Mouse (Mus musculus): Measurements from ENCODE around the gene Tbx2. TPM values are rescaled to one million over a fixed set of nuclear protein-coding genes. Genes with fewer than 3 reads are reported as not detected.
A peak's percentile ranks its signal among the peaks of the same experiment; 100 is the strongest.

Tbx2 gene
- 0.69 and 0.83 TPM in 2 replicates for polyA plus RNA-seq (2014; fragmentation: Nextera tagmentation; extraction: Ambion mirVana)

DNA sequence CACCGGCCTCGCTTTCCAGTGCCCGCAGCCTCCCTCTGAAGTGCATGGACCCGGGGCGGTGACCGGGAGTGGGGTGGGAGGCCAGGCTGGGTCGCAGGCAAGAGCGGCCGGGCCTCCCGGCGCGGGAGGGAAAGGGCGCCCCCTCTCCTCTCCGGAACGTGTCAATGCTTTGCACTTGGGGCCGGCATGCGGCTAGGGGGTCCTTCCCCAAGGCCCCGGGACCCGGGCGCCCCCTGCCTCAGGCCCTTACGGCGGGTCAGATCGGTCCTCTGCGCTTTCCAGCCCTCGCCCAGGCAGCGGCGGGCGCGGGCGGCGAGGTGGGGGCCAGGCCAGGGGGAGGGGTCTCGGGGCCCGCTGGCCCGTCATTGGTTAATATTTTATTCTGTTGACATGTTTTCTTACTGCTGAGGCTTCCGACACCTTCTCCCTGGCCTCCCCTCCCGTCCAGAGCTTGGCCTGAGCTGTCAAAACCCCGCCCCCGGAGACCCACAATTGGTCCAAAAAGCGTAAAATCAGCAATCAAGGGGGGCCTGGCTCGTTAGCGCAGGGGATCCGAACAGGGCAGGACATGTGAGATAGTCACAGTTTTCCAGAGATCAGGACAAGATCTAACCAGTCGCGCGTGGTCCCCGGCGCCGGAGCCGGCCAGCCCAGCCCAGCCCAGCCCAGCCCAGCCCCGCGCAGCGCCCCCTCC is at the start of gene Tbx2:
TSS of gene Tbx2 (plus strand) at position 321 of the 694 bp plus-strand sequence.
- peak within 1 kb of the TSS; percentile 60 for H3K4me2 ChIP-seq (ENCODE audit: low read length)
- DNase-seq (peak; percentile 50), ATAC-seq (ENCODE audit: low FRiP score, low TSS enrichment) (peak; percentile 24; the same call in 1 of the 2 replicates)
- 0 out of 2 replicates have a peak within 1 kb of the TSS, but pooled peaks have one; percentile 20 for H3K9ac ChIP-seq (replicated peaks; ENCODE audit: low read length)
- H3K4me1 ChIP-seq (ENCODE audit: control insufficient read depth, insufficient read depth, low read length): peaks cover 20% of the 10 kb centered on the region; the same call in 1 of the 2 replicates
- H3K27ac ChIP-seq (replicated peaks; ENCODE audit: low read depth, low read length): no peak within 1 kb of the TSS
- WGBS: 0% methylated on average over 51 of the region's 52 CpGs
- no peaks in the 10 kb centered on the region for H3K9me3 ChIP-seq (ENCODE audit: control insufficient read depth, low read length)
- peaks cover 82% of the 10 kb centered on the region for H3K27me3 ChIP-seq (ENCODE audit: control insufficient read depth, insufficient read depth, low read length)
- H3K36me3 ChIP-seq (ENCODE audit: control insufficient read depth, insufficient read depth, low read length): no peaks in the 10 kb centered on the region
- peak within 1 kb of the TSS; percentile 26 for H3K4me3 ChIP-seq (replicated peaks; ENCODE audit: low read depth, low read length)

DNA sequence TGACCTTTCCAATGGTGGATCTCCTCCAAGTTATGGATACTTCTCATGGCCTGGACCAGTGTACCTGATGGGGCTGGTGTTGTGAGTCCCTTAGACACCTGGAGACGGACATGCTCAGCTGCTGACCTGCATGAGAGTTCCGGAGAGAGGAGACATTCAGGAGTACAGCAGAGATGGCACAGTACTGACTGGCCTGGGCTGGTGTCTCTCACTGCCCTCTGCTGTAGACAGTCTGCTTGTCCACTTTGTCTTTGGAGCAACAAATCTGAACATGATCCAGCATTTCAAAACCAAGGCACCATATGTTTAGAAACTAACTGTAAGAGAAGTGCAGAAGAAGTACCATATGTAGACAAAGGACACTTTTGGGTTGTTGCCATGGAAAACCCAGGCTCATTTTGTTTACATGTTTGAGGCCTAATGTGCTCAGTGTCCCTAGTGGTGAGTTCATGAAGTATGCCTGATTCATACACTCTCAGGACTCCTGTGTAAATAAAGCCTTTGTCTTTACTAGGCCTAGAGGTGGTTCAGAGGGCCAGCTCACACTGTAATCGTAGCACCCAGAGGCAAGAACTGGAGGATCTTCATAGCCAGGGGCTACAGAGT is 46.1 kb upstream of the Tbx2 start:
- H3K4me3 ChIP-seq (replicated peaks; ENCODE audit: low read depth, low read length): no peak overlapping the region
- peak; percentile 23 for DNase-seq
- no peak for ATAC-seq (ENCODE audit: low FRiP score, low TSS enrichment)

DNA sequence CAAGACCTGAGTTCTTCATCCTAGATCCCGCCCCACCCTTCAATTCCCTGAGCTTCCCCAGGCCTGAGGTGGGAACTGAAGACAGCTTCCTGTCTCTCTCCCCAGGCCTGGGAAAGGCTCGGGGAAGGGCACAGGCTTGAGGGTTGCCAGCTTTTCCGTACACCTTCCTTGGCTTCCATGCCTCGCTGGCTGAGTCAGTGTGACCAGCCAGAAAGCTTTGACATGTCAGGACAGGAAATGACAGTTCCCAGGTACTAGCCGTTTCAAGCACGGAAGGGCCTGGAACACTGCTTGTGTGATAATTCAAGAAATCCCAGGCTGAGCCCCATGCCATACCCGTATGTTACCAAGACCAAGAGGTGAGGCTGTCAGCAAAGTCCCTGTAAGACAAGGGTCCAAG is 42.6 kb upstream of the Tbx2 start:
- H3K36me3 ChIP-seq (ENCODE audit: control insufficient read depth, insufficient read depth, low read length): no peaks in the 10 kb centered on the region
- 92% methylated on average over 7 of the region's 7 CpGs for WGBS
- H3K27me3 ChIP-seq (ENCODE audit: control insufficient read depth, insufficient read depth, low read length): no peaks in the 10 kb centered on the region
- H3K4me3 ChIP-seq (replicated peaks; ENCODE audit: low read depth, low read length): no peak overlapping the region
- H3K9ac ChIP-seq (replicated peaks; ENCODE audit: low read length): no peak overlapping the region
- no peaks in the 10 kb centered on the region for H3K9me3 ChIP-seq (ENCODE audit: control insufficient read depth, low read length)
- H3K27ac ChIP-seq (replicated peaks; ENCODE audit: low read depth, low read length): no peak overlapping the region
- ATAC-seq (ENCODE audit: low FRiP score, low TSS enrichment) (no peak), DNase-seq (no peak)
- H3K4me1 ChIP-seq (ENCODE audit: control insufficient read depth, insufficient read depth, low read length): no peaks in the 10 kb centered on the region
- H3K4me2 ChIP-seq (ENCODE audit: low read length): no peak overlapping the region

More for the DNA sequence above, 46.1 kb upstream of the Tbx2 start:
- no peak overlapping the region for H3K9ac ChIP-seq (replicated peaks; ENCODE audit: low read length)
- no peak overlapping the region for H3K27ac ChIP-seq (replicated peaks; ENCODE audit: low read depth, low read length)
- no peaks in the 10 kb centered on the region for H3K36me3 ChIP-seq (ENCODE audit: control insufficient read depth, insufficient read depth, low read length)
- no peaks in the 10 kb centered on the region for H3K9me3 ChIP-seq (ENCODE audit: control insufficient read depth, low read length)
- WGBS: 87% methylated on average over 3 of the region's 3 CpGs
- no peaks in the 10 kb centered on the region for H3K4me1 ChIP-seq (ENCODE audit: control insufficient read depth, insufficient read depth, low read length)
- H3K4me2 ChIP-seq (ENCODE audit: low read length): no peak overlapping the region
- H3K27me3 ChIP-seq (ENCODE audit: control insufficient read depth, insufficient read depth, low read length): no peaks in the 10 kb centered on the region

- H3K9me3 ChIP-seq (ENCODE audit: control insufficient read depth, low read length): no peaks in the 10 kb centered on the region
- WGBS: 86% methylated on average over 2 of the region's 2 CpGs
Observed at GRCm38 (mm10) chr11:85790267-85790666, 42.1 kb upstream of the Tbx2 start.

DNA sequence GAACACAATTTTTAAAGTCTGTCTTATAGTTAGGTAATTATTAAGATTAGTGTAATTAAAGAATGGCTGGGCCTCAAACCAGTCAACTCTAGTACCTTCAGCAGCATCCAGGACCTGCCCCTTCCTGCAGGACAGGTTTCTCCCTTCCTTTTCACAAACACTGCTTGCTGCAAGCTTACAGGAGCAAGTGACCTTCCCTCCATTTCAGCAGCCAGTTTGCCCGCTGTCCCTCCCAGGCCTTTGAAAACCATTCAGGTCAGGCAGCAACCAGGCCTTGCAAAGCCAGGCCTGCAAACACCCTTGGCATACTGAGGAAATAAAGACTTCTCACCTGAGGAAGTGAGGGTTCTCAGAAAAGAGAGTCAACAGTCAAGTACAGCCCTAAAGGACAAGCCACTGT is 41.1 kb upstream of the Tbx2 start:
- WGBS: 71% methylated on average over 1 of the region's 1 CpGs
- Histone ChIP-seq H3K4me3 (replicated peaks; ENCODE audit: low read depth, low read length) (no peak overlapping the region), H3K4me1 (ENCODE audit: control insufficient read depth, insufficient read depth, low read length) (no peaks in the 10 kb centered on the region), H3K4me2 (ENCODE audit: low read length) (no peak overlapping the region), H3K36me3 (ENCODE audit: control insufficient read depth, insufficient read depth, low read length) (no peaks in the 10 kb centered on the region), H3K27me3 (ENCODE audit: control insufficient read depth, insufficient read depth, low read length) (no peaks in the 10 kb centered on the region), H3K27ac (replicated peaks; ENCODE audit: low read depth, low read length) (no peak overlapping the region), H3K9ac (replicated peaks; ENCODE audit: low read length) (no peak overlapping the region), H3K9me3 (ENCODE audit: control insufficient read depth, low read length) (no peaks in the 10 kb centered on the region)
- DNase-seq (no peak), ATAC-seq (ENCODE audit: low FRiP score, low TSS enrichment) (no peak)

More at GRCm38 (mm10) chr11:85790267-85790666, 42.1 kb upstream of the Tbx2 start:
- Histone ChIP-seq H3K27me3 (ENCODE audit: control insufficient read depth, insufficient read depth, low read length) (no peaks in the 10 kb centered on the region), H3K4me3 (replicated peaks; ENCODE audit: low read depth, low read length) (no peak overlapping the region), H3K27ac (replicated peaks; ENCODE audit: low read depth, low read length) (no peak overlapping the region), H3K4me1 (ENCODE audit: control insufficient read depth, insufficient read depth, low read length) (no peaks in the 10 kb centered on the region), H3K4me2 (ENCODE audit: low read length) (no peak overlapping the region), H3K36me3 (ENCODE audit: control insufficient read depth, insufficient read depth, low read length) (no peaks in the 10 kb centered on the region), H3K9ac (replicated peaks; ENCODE audit: low read length) (no peak overlapping the region)
- ATAC-seq (ENCODE audit: low FRiP score, low TSS enrichment): no peak
- DNase-seq: no peak

DNA sequence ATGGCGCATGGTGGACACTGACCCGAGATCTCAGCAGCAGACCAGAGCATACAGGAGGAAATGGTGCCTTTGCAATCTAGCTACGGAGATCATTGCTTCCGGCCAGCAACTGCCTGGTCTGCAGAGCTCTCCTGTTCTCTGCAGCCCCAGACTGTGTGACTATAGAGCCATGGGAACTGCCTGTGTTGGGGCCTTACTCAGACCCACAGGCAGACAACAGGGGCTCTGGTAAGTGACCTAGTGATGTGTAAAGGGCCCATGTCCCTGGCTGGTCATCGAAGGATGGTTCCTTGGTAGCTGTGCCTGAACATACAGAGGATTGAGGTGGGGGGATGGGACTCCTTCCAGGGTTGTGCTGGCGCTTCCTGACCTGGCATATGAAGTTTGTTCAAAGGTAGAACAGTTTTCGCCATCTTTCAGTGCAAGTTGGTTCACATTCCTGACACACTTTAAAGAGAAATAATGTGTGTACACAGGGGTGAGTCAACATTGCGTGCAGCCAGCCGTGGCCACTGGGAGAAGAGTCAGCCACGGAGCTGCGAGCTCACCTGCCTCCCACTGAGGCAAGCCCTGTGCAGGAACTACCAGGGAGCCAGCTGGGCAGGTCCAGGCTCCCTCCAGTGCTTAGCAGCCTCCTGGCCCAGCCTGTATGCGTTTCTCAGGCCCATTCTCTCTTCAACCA is 39.7 kb upstream of the Tbx2 start:
- H3K9me3 ChIP-seq (ENCODE audit: control insufficient read depth, low read length): no peaks in the 10 kb centered on the region
- no peak overlapping the region for H3K4me2 ChIP-seq (ENCODE audit: low read length)
- no peak overlapping the region for H3K9ac ChIP-seq (replicated peaks; ENCODE audit: low read length)
- H3K27ac ChIP-seq (replicated peaks; ENCODE audit: low read depth, low read length): no peak overlapping the region
- H3K4me1 ChIP-seq (ENCODE audit: control insufficient read depth, insufficient read depth, low read length): no peaks in the 10 kb centered on the region
- H3K27me3 ChIP-seq (ENCODE audit: control insufficient read depth, insufficient read depth, low read length): no peaks in the 10 kb centered on the region
- ATAC-seq (ENCODE audit: low FRiP score, low TSS enrichment) (no peak), DNase-seq (no peak)
- H3K36me3 ChIP-seq (ENCODE audit: control insufficient read depth, insufficient read depth, low read length): no peaks in the 10 kb centered on the region
- no peak overlapping the region for H3K4me3 ChIP-seq (replicated peaks; ENCODE audit: low read depth, low read length)
- 65% methylated on average over 12 of the region's 12 CpGs for WGBS

GRCm38 (mm10) chr11:85799456-85799855 is 32.9 kb upstream of the Tbx2 start:
- no peaks in the 10 kb centered on the region for H3K36me3 ChIP-seq (ENCODE audit: control insufficient read depth, insufficient read depth, low read length)
- no peak for DNase-seq
- no peaks in the 10 kb centered on the region for H3K27me3 ChIP-seq (ENCODE audit: control insufficient read depth, insufficient read depth, low read length)
- H3K9ac ChIP-seq (replicated peaks; ENCODE audit: low read length): no peak overlapping the region
- H3K4me3 ChIP-seq (replicated peaks; ENCODE audit: low read depth, low read length): no peak overlapping the region
- H3K4me1 ChIP-seq (ENCODE audit: control insufficient read depth, insufficient read depth, low read length): no peaks in the 10 kb centered on the region
- no peaks in the 10 kb centered on the region for H3K9me3 ChIP-seq (ENCODE audit: control insufficient read depth, low read length)
- ATAC-seq (ENCODE audit: low FRiP score, low TSS enrichment): no peak
- 90% methylated on average over 4 of the region's 4 CpGs for WGBS
- no peak overlapping the region for H3K4me2 ChIP-seq (ENCODE audit: low read length)
- no peak overlapping the region for H3K27ac ChIP-seq (replicated peaks; ENCODE audit: low read depth, low read length)

- Histone ChIP-seq H3K27me3 (ENCODE audit: control insufficient read depth, insufficient read depth, low read length) (no peaks in the 10 kb centered on the region), H3K4me1 (ENCODE audit: control insufficient read depth, insufficient read depth, low read length) (no peaks in the 10 kb centered on the region), H3K9me3 (ENCODE audit: control insufficient read depth, low read length) (no peaks in the 10 kb centered on the region), H3K27ac (replicated peaks; ENCODE audit: low read depth, low read length) (no peak overlapping the region), H3K9ac (replicated peaks; ENCODE audit: low read length) (no peak overlapping the region), H3K36me3 (ENCODE audit: control insufficient read depth, insufficient read depth, low read length) (no peaks in the 10 kb centered on the region), H3K4me2 (ENCODE audit: low read length) (no peak overlapping the region), H3K4me3 (replicated peaks; ENCODE audit: low read depth, low read length) (no peak overlapping the region)
- WGBS: 60% methylated on average over 19 of the region's 19 CpGs
- DNase-seq: no peak
- ATAC-seq (ENCODE audit: low FRiP score, low TSS enrichment): no peak
Observed at GRCm38 (mm10) chr11:85799856-85800255, 32.5 kb upstream of the Tbx2 start.

Measured in midbrain, embryonic 14.5 days (tissue).